8 mouse cellular contexts compared by ENCODE assay signal in the genomic region with DNA sequence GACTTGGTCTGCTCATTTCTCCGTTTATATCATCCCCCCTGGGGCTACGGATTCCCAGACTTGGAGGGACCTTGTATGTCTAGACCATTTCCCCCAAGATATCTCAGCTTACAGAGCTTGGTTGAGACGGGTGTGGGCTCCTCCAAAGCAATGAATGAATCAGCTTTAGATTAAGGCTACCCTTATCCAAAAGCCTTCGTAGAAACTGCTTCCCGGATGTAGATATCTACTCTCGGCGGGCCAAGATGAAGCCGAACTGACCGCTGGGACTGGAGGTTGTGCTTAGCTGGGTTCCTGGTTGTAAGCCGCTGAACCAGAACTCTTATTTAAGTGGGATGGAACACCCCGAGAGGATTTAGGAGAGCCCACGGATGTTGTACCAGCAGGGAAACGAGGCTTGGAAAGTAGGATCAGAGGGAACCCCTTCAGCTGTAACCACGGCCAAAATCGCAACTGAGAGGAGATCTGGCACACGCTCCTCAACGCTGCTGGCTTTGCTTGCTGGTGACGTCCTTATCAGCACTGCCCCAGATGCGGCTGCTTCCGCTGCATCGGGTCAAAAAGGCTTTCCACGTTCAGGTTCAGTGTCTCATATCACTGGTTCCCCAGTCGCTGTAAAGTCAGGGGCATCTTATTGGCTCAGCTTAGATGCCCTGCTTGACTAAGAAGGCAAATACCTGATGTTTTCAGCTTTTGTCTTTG. TPM values are rescaled to one million over a fixed set of nuclear protein-coding genes. Genes with fewer than 3 reads are reported as not detected.
DNase-seq lines count a peak whose midpoint lies in the region; ATAC-seq and TF ChIP-seq lines count a peak whose summit lies in the region.

No protein-coding gene starts in this region.

- H3K4me2 ChIP-seq in heart, embryonic 11.5 days = peak overlapping the region; percentile 53
- peak overlapping the region; percentile 60 for H3K4me2 ChIP-seq in liver, embryonic 11.5 days
- no peak overlapping the region for H3K4me2 ChIP-seq in forebrain, embryonic 16.5 days (ENCODE audit: low read length)

- H3K36me3 ChIP-seq in kidney, adult 2 months (ENCODE audit: control insufficient read depth, insufficient read depth, low read length) = no peaks in the 10 kb centered on the region
- H3K36me3 ChIP-seq in heart, embryonic 11.5 days (ENCODE audit: control insufficient read depth, insufficient read depth, low read length) = no peaks in the 10 kb centered on the region
- H3K36me3 ChIP-seq in liver, embryonic 11.5 days (ENCODE audit: control insufficient read depth, insufficient read depth, low read length) = no peaks in the 10 kb centered on the region
- H3K36me3 ChIP-seq in forebrain, embryonic 16.5 days (ENCODE audit: control insufficient read depth, insufficient read depth) = no peaks in the 10 kb centered on the region

- DNase-seq in kidney, adult 2 months = peak; percentile 66
- no peak for DNase-seq in kidney, postnatal 4 days
- peak; percentile 68 for DNase-seq in liver, embryonic 11.5 days (ENCODE audit: low spot score)
- DNase-seq in naive thymus-derived CD4-positive, alpha-beta T cell, adult 2 months (ENCODE audit: low read depth) = peak; percentile 63
- DNase-seq in cerebellum, adult 9-10 months = no peak
- no peak for DNase-seq in spleen, postnatal 14 days (ENCODE audit: low spot score in 2 of 2)

- peak overlapping the region; percentile 32 for H3K27ac ChIP-seq in kidney, adult 2 months (ENCODE audit: insufficient read depth, low read depth, low read length)
- H3K27ac ChIP-seq in heart, embryonic 11.5 days (ENCODE audit: low read depth, low read length) = peak overlapping the region; percentile 88
- H3K27ac ChIP-seq in liver, embryonic 11.5 days (ENCODE audit: low read depth, low read length) = peak overlapping the region; percentile 66; the same call in 1 of the 2 replicates
- H3K27ac ChIP-seq in forebrain, embryonic 16.5 days (ENCODE audit: low read length) = no peak overlapping the region

- H3K9me3 ChIP-seq in heart, embryonic 11.5 days (replicated peaks; ENCODE audit: control insufficient read depth, low read length) = no peaks in the 10 kb centered on the region
- H3K9me3 ChIP-seq in liver, embryonic 11.5 days (ENCODE audit: control insufficient read depth, low read length) = no peaks in the 10 kb centered on the region
- H3K9me3 ChIP-seq in forebrain, embryonic 16.5 days (ENCODE audit: control insufficient read depth, low read length) = no peaks in the 10 kb centered on the region

- no peak for TF ChIP-seq POLR2A in kidney, adult 2 months (IDR thresholded peaks at IDR 0.05; ENCODE audit: low read depth, low read length)

- no peak for TF ChIP-seq CTCF in kidney, adult 2 months (conservative IDR thresholded peaks at IDR 0.05; ENCODE audit: insufficient read depth, insufficient read length, low read depth, low read length)

- ATAC-seq in heart, embryonic 11.5 days (replicated peaks; ENCODE audit: insufficient number of reproducible peaks, low FRiP score, low TSS enrichment) = peak; percentile 50
- peak; percentile 79 for ATAC-seq in liver, embryonic 11.5 days (replicated peaks; ENCODE audit: low FRiP score)
- no peak for ATAC-seq in forebrain, embryonic 16.5 days

- 46% methylated on average over 23 of the region's 23 CpGs for WGBS in kidney, adult 2 months
- 26% methylated on average over 23 of the region's 23 CpGs for WGBS in heart, embryonic 11.5 days (ENCODE audit: insufficient replicate concordance)
- WGBS in liver, embryonic 11.5 days = 25% methylated on average over 23 of the region's 23 CpGs
- WGBS in forebrain, embryonic 16.5 days = 80% methylated on average over 23 of the region's 23 CpGs

- no peaks in the 10 kb centered on the region for H3K27me3 ChIP-seq in kidney, adult 2 months (replicated peaks; ENCODE audit: control insufficient read depth, insufficient read depth, low read length)
- no peaks in the 10 kb centered on the region; the same call in none of the 2 replicates for H3K27me3 ChIP-seq in heart, embryonic 11.5 days (ENCODE audit: control insufficient read depth, insufficient read depth, low read length)
- peaks cover 16% of the 10 kb centered on the region for H3K27me3 ChIP-seq in liver, embryonic 11.5 days (replicated peaks; ENCODE audit: control insufficient read depth, insufficient read depth, low read length)
- no peaks in the 10 kb centered on the region; the same call in 1 of the 2 replicates for H3K27me3 ChIP-seq in forebrain, embryonic 16.5 days (replicated peaks; ENCODE audit: control insufficient read depth, insufficient read depth, low read length)

- peak overlapping the region; percentile 13; the same call in 1 of the 2 replicates for H3K4me3 ChIP-seq in kidney, adult 2 months (ENCODE audit: insufficient read depth, low read depth, low read length)
- peak overlapping the region; percentile 19; the same call in 1 of the 2 replicates for H3K4me3 ChIP-seq in heart, embryonic 11.5 days (ENCODE audit: low read depth, low read length)
- H3K4me3 ChIP-seq in liver, embryonic 11.5 days (ENCODE audit: low read depth, low read length) = peak overlapping the region; percentile 15; the same call in 1 of the 2 replicates
- H3K4me3 ChIP-seq in forebrain, embryonic 16.5 days (replicated peaks; ENCODE audit: low read length) = no peak overlapping the region

- no peaks in the 10 kb centered on the region for H3K4me1 ChIP-seq in kidney, adult 2 months (ENCODE audit: control insufficient read depth, insufficient read depth, low read length)
- H3K4me1 ChIP-seq in heart, embryonic 11.5 days (ENCODE audit: control insufficient read depth, insufficient read depth, low read length) = peaks cover 8% of the 10 kb centered on the region; the same call in 1 of the 2 replicates
- peaks cover 15% of the 10 kb centered on the region for H3K4me1 ChIP-seq in liver, embryonic 11.5 days (replicated peaks; ENCODE audit: control insufficient read depth, insufficient read depth, low read length)
- 0 out of 2 replicates have a peak, but pooled peaks cover 2% of the 10 kb centered on the region for H3K4me1 ChIP-seq in forebrain, embryonic 16.5 days (replicated peaks; ENCODE audit: control insufficient read depth, insufficient read depth, low read length)

- H3K9ac ChIP-seq in heart, embryonic 11.5 days (ENCODE audit: low read depth, low read length) = peak overlapping the region; percentile 39; the same call in 1 of the 2 replicates
- no peak overlapping the region for H3K9ac ChIP-seq in liver, embryonic 11.5 days (ENCODE audit: low read depth, low read length)
- H3K9ac ChIP-seq in forebrain, embryonic 16.5 days (replicated peaks; ENCODE audit: low read depth, low read length) = no peak overlapping the region

RNA-seq across cellular contexts. Expression of gene Cfap45, which starts 5.9 kb away (rescaled TPM):
- polyA plus RNA-seq in kidney, adult 2 months (2012; rRNA removed) = 0.33 and 0.79 TPM in 2 replicates
- 2.6 and 2.7 TPM in 2 replicates for polyA plus RNA-seq in heart, embryonic 11.5 days (2014; fragmentation: Nextera tagmentation; extraction: Ambion mirVana)
- 0.77 and 1.4 TPM in 2 replicates for polyA plus RNA-seq in liver, embryonic 11.5 days (2014; fragmentation: Nextera tagmentation; extraction: Ambion mirVana)
- polyA plus RNA-seq in forebrain, embryonic 16.5 days (2015; fragmentation: Nextera tagmentation; extraction: Ambion mirVana) = 1.8 and 3.0 TPM in 2 replicates

RNA-seq across cellular contexts. Expression of gene Tagln2, which starts 26.7 kb away (rescaled TPM):
- polyA plus RNA-seq in kidney, adult 2 months (2012; rRNA removed) = 202 and 286 TPM in 2 replicates
- 248 and 295 TPM in 2 replicates for polyA plus RNA-seq in heart, embryonic 11.5 days (2014; fragmentation: Nextera tagmentation; extraction: Ambion mirVana)
- 248 and 257 TPM in 2 replicates for polyA plus RNA-seq in liver, embryonic 11.5 days (2014; fragmentation: Nextera tagmentation; extraction: Ambion mirVana)
- polyA plus RNA-seq in forebrain, embryonic 16.5 days (2015; fragmentation: Nextera tagmentation; extraction: Ambion mirVana) = 53.4 and 56.8 TPM in 2 replicates

RNA-seq across cellular contexts. Expression of gene Vsig8, which starts 29.2 kb away (rescaled TPM):
- polyA plus RNA-seq in kidney, adult 2 months (2012; rRNA removed) = 0.38 and 0.41 TPM in 2 replicates
- 0.28 TPM in 1 of 2 replicates, not detected in the other for polyA plus RNA-seq in heart, embryonic 11.5 days (2014; fragmentation: Nextera tagmentation; extraction: Ambion mirVana)
- polyA plus RNA-seq in liver, embryonic 11.5 days (2014; fragmentation: Nextera tagmentation; extraction: Ambion mirVana) = not detected in 2 replicates
- polyA plus RNA-seq in forebrain, embryonic 16.5 days (2015; fragmentation: Nextera tagmentation; extraction: Ambion mirVana) = 0.14 TPM in 1 of 2 replicates, not detected in the other

RNA-seq across cellular contexts. Expression of gene Igsf9, which starts 44.9 kb away (rescaled TPM):
- polyA plus RNA-seq in kidney, adult 2 months (2012; rRNA removed) = 15.4 and 20.7 TPM in 2 replicates
- 9.3 and 12.0 TPM in 2 replicates for polyA plus RNA-seq in heart, embryonic 11.5 days (2014; fragmentation: Nextera tagmentation; extraction: Ambion mirVana)
- polyA plus RNA-seq in liver, embryonic 11.5 days (2014; fragmentation: Nextera tagmentation; extraction: Ambion mirVana) = 9.7 and 13.8 TPM in 2 replicates
- 60.9 and 89.9 TPM in 2 replicates for polyA plus RNA-seq in forebrain, embryonic 16.5 days (2015; fragmentation: Nextera tagmentation; extraction: Ambion mirVana)

RNA-seq across cellular contexts. Expression of gene Slamf9, which starts 51.4 kb away (rescaled TPM):
- polyA plus RNA-seq in kidney, adult 2 months (2012; rRNA removed) = 19.2 and 20.2 TPM in 2 replicates
- 1.1 and 1.2 TPM in 2 replicates for polyA plus RNA-seq in heart, embryonic 11.5 days (2014; fragmentation: Nextera tagmentation; extraction: Ambion mirVana)
- 0.55 and 1.4 TPM in 2 replicates for polyA plus RNA-seq in liver, embryonic 11.5 days (2014; fragmentation: Nextera tagmentation; extraction: Ambion mirVana)
- polyA plus RNA-seq in forebrain, embryonic 16.5 days (2015; fragmentation: Nextera tagmentation; extraction: Ambion mirVana) = not detected in 2 replicates

Comparison
In these comparisons a context has a peak if more than half of its experiments do, and no peak if none do; other contexts are left out.
1. DNase-seq: peak in kidney, adult 2 months (single experiment), liver, embryonic 11.5 days (single experiment) and naive thymus-derived CD4-positive, alpha-beta T cell, adult 2 months (single experiment); none in kidney, postnatal 4 days (0 of 2), cerebellum, adult 9-10 months (single experiment) and spleen, postnatal 14 days (0 of 2).